Mouse (Mus musculus) mesoderm, embryonic 11.5 days (tissue): ENCODE results near the gene Tbc1d1.

Source experiments
- DNase-seq: peaks from one replicate; pipeline ENCODE4 v3.0.0-alpha.2; 2012; ENCODE audit warnings: low read depth, low spot score

Gene Tbc1d1

GRCm38 (mm10) chr5:64383215-64383614, 227.1 kb downstream of the Tbc1d1 start:
- DNase-seq = no peak

DNA sequence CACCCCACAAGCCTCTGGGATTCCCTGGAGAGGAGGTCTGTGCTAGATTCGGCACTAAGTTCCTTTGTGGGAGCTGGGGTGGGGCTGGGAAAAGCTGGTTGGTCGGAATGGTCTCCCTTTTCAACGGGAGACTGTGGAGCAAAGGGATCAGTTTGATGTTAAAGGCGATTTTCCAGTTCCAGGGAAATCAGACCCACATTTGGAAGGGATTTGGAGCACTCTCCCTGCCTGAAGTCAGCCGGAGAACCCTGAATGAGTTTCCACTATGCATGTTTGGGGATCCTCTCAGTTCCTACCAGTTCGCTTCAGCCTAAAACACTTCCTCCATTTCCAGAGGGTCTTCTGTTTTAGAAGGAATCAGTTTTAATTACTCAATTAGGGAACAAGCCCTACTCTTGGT, 228.4 kb downstream of the Tbc1d1 start:
- DNase-seq = no peak

- no peak for DNase-seq
These were observed 230.9 kb downstream of the Tbc1d1 start for GRCm38 (mm10) chr5:64386996-64387395.

- peak; percentile 51 for DNase-seq
These were observed 233.3 kb downstream of the Tbc1d1 start for GRCm38 (mm10) chr5:64389202-64389929.

DNA sequence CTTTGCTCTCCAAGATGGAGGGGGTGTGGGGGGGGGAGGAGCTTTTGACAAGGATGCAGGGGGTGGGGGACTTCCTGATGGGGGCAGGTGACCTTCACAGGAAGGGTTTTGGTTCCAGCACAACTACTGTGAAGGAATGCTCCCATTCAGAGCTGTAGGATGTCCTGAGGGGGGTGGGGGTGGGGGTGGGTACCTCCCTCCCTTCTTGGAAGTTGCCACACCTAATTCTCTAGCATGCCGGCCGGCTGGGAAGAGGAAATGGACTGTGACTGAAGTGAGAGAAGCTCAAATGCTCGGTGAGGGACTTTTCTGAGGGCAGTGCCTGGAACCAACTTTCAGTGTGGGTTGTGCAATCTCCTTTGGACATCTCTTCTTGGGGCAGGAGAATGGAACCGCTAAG, 235.2 kb downstream of the Tbc1d1 start:
- DNase-seq = no peak

- no peak for DNase-seq
These were observed 236.4 kb downstream of the Tbc1d1 start for GRCm38 (mm10) chr5:64392426-64393020.

- DNase-seq = no peak
These were observed 237.4 kb downstream of the Tbc1d1 start for GRCm38 (mm10) chr5:64393530-64393929.

DNA sequence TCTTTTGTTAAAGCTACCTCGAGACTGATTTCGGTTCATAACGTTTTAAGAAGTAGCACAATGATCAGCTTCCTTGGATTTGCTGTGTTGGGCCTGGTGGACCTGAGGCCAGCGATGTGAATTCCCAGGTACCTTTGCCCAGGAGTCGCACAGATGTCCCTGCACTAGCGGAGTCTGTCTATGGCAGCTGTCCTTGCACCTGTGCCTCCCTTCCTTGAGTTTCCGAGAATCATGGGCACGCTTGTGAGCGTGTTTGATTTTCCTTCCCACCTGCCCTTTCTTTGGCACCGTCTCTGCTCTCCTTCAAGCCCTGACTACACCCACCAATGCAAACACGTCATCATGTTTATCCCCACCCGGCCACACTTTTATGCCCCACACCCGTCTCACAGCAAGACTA, 242.1 kb downstream of the Tbc1d1 start:
- DNase-seq = no peak

GRCm38 (mm10) chr5:64400742-64401141, 244.6 kb downstream of the Tbc1d1 start:
- no peak for DNase-seq
